In genomic region chr7:125469937-125470336, GRCm38 (mm10) we compare ENCODE assay signal across 8 mouse cellular contexts. TPM values are rescaled to one million over a fixed set of nuclear protein-coding genes. Genes with fewer than 3 reads are reported as not detected.
DNase-seq lines count a peak whose midpoint lies in the region; ATAC-seq and TF ChIP-seq lines count a peak whose summit lies in the region.

No protein-coding gene starts in this region.

- no peak overlapping the region for H3K4me3 ChIP-seq in liver, embryonic 12.5 days
- no peak overlapping the region for H3K4me3 ChIP-seq in neural tube, embryonic 13.5 days
- no peak overlapping the region for H3K4me3 ChIP-seq in stomach, postnatal 0 days (ENCODE audit: low read depth, low read length)

- H3K36me3 ChIP-seq in liver, embryonic 12.5 days: peaks cover 71% of the 10 kb centered on the region
- H3K36me3 ChIP-seq in neural tube, embryonic 13.5 days: peaks cover 53% of the 10 kb centered on the region
- peaks cover 36% of the 10 kb centered on the region for H3K36me3 ChIP-seq in stomach, postnatal 0 days (ENCODE audit: control insufficient read depth, insufficient read depth, low read length)

- intact Hi-C loops in gastrocnemius, postnatal 14 days (cut with DNase I; ENCODE audit: low total_unique reads): loop anchor here (1.0 kb wide), 1 partner anchor 111 kb away; no protein-coding TSS in a partner anchor

- no peak overlapping the region for H3K4me2 ChIP-seq in liver, embryonic 12.5 days
- H3K4me2 ChIP-seq in neural tube, embryonic 13.5 days: no peak overlapping the region
- H3K4me2 ChIP-seq in stomach, postnatal 0 days (replicated peaks; ENCODE audit: low read depth): no peak overlapping the region

- peak; percentile 93 for TF ChIP-seq CTCF in stomach, postnatal 0 days (IDR thresholded peaks at IDR 0.05; ENCODE audit: low read depth)

- no peak overlapping the region for H3K9ac ChIP-seq in liver, embryonic 12.5 days
- no peak overlapping the region for H3K9ac ChIP-seq in neural tube, embryonic 13.5 days
- H3K9ac ChIP-seq in stomach, postnatal 0 days (ENCODE audit: low read length): no peak overlapping the region

- H3K4me1 ChIP-seq in liver, embryonic 12.5 days: peaks cover 51% of the 10 kb centered on the region
- peaks cover 16% of the 10 kb centered on the region for H3K4me1 ChIP-seq in neural tube, embryonic 13.5 days (replicated peaks)
- peaks cover 4% of the 10 kb centered on the region; the same call in 1 of the 2 replicates for H3K4me1 ChIP-seq in stomach, postnatal 0 days (replicated peaks; ENCODE audit: control insufficient read depth, insufficient read depth)

- ATAC-seq in liver, embryonic 12.5 days: no peak; the same call in 1 of the 2 replicates
- 0 out of 2 replicates have a peak, but pooled peaks have one; percentile 56 for ATAC-seq in neural tube, embryonic 13.5 days (ENCODE audit: low read depth)
- peak; percentile 48; the same call in 1 of the 2 replicates for ATAC-seq in stomach, postnatal 0 days (ENCODE audit: low FRiP score, low TSS enrichment)

- no peaks in the 10 kb centered on the region for H3K9me3 ChIP-seq in liver, embryonic 12.5 days (replicated peaks)
- H3K9me3 ChIP-seq in neural tube, embryonic 13.5 days: no peaks in the 10 kb centered on the region
- H3K9me3 ChIP-seq in stomach, postnatal 0 days (ENCODE audit: control insufficient read depth, low read length): no peaks in the 10 kb centered on the region

- TF ChIP-seq EP300 in stomach, postnatal 0 days (optimal IDR thresholded peaks at IDR 0.05): no peak

- peak; percentile 69 to 77 for DNase-seq in left cerebral cortex, adult 18-20 months (ENCODE audit: low spot score in 2 of 2)
- DNase-seq in left cerebral cortex, adult 11 months (ENCODE audit: low spot score): no peak
- peak; percentile 49 for DNase-seq in cerebellum, adult 9-11 months
- peak; percentile 69 for DNase-seq in gastrocnemius, postnatal 14 days
- peak; percentile 73 for DNase-seq in kidney, adult 18-20 months
- peak; percentile 80 for DNase-seq in stomach, postnatal 0 days (ENCODE audit: low spot score)

- H3K27me3 ChIP-seq in liver, embryonic 12.5 days (replicated peaks): no peaks in the 10 kb centered on the region
- H3K27me3 ChIP-seq in neural tube, embryonic 13.5 days: no peaks in the 10 kb centered on the region
- H3K27me3 ChIP-seq in stomach, postnatal 0 days (ENCODE audit: control insufficient read depth, insufficient read depth, low read length): no peaks in the 10 kb centered on the region

- WGBS in liver, embryonic 12.5 days (ENCODE audit: insufficient replicate concordance): 19% methylated on average over 5 of the region's 5 CpGs
- WGBS in neural tube, embryonic 13.5 days: 31% methylated on average over 5 of the region's 5 CpGs
- 28% methylated on average over 5 of the region's 5 CpGs for WGBS in stomach, postnatal 0 days

- peak overlapping the region; percentile 11; the same call in 1 of the 2 replicates for H3K27ac ChIP-seq in liver, embryonic 12.5 days
- no peak overlapping the region for H3K27ac ChIP-seq in neural tube, embryonic 13.5 days (replicated peaks)
- H3K27ac ChIP-seq in stomach, postnatal 0 days (replicated peaks): no peak overlapping the region

RNA-seq across cellular contexts. Expression of gene Nsmce1, which starts 21.5 kb away (rescaled TPM):
- total RNA-seq in left cerebral cortex, adult 18-20 months (2021): 10 to 100 TPM; 12.1 to 13.4 TPM
- 10 to 100 TPM; 12.2 to 13.4 TPM for total RNA-seq in gastrocnemius, postnatal 14 days (2021)
- 97.0 and 97.7 TPM in 2 replicates for polyA plus RNA-seq in liver, embryonic 12.5 days (2016; fragmentation: Nextera tagmentation; extraction: Ambion mirVana)
- polyA plus RNA-seq in neural tube, embryonic 13.5 days (2015; fragmentation: Nextera tagmentation; extraction: Ambion mirVana): 93.2 and 105 TPM in 2 replicates
- polyA plus RNA-seq in stomach, postnatal 0 days (2015; fragmentation: Nextera tagmentation; extraction: Ambion mirVana): 77.0 and 77.9 TPM in 2 replicates

RNA-seq across cellular contexts. Expression of gene Kdm8, which starts 25.5 kb away (rescaled TPM):
- 1 to 10 TPM; 4.5 TPM for total RNA-seq in left cerebral cortex, adult 18-20 months (2021)
- 1 to 10 TPM; 4.3 to 4.9 TPM for total RNA-seq in gastrocnemius, postnatal 14 days (2021)
- polyA plus RNA-seq in liver, embryonic 12.5 days (2016; fragmentation: Nextera tagmentation; extraction: Ambion mirVana): 11.1 and 11.7 TPM in 2 replicates
- 4.7 and 5.4 TPM in 2 replicates for polyA plus RNA-seq in neural tube, embryonic 13.5 days (2015; fragmentation: Nextera tagmentation; extraction: Ambion mirVana)
- 3.4 and 3.8 TPM in 2 replicates for polyA plus RNA-seq in stomach, postnatal 0 days (2015; fragmentation: Nextera tagmentation; extraction: Ambion mirVana)
